Mouse (Mus musculus): ENCODE results near the gene Wbp1l.

GRCm38 (mm10) chr19:46662784-46663183 lies 63.9 kb downstream of the Wbp1l start:
- TF ChIP-seq CTCF (IDR thresholded peaks at IDR 0.05; ENCODE audit: control insufficient read depth, insufficient read depth, insufficient replicate concordance, low read depth, low read length): no peak
- no peak for TF ChIP-seq POLR2A (IDR thresholded peaks at IDR 0.05; ENCODE audit: control insufficient read depth, low read depth, low read length)
